Mouse (Mus musculus) heart, embryonic 10.5 days (tissue): ENCODE data around the gene Nol6. TPM values are rescaled to one million over a fixed set of nuclear protein-coding genes. Genes with fewer than 3 reads are reported as not detected.

Source experiments
- polyA plus RNA-seq: library from polyadenylated mRNA; unstranded; fragments of >200 nt; fragmentation: Nextera tagmentation; extraction: Ambion mirVana; gene quantifications from 2 replicates; pipeline ENCODE4 v1.2.1, GENCODE M21; 2016

Gene Nol6
- polyA plus RNA-seq, 1 experiment from 2014 or later: 26.8 TPM

Other genes starting within 250 kb of the Nol6 start
- gene Spink4, start 204.4 kb downstream of the Nol6 start, polyA plus RNA-seq: 6.2 and 10.2 TPM in 2 replicates
- gene Bag1, start 176.2 kb downstream of the Nol6 start, polyA plus RNA-seq: 181 and 209 TPM in 2 replicates
- 72.3 and 76.7 TPM in 2 replicates for gene Chmp5, start 176.0 kb downstream of the Nol6 start, polyA plus RNA-seq
- gene Nfx1, start 153.5 kb downstream of the Nol6 start, polyA plus RNA-seq: 76.5 and 87.4 TPM in 2 replicates
- 0.09 and 1.2 TPM in 2 replicates for gene Aqp7, start 76.3 kb downstream of the Nol6 start, polyA plus RNA-seq
- 10.6 TPM in 2 replicates for gene Aqp3, start 26.3 kb downstream of the Nol6 start, polyA plus RNA-seq
- gene Ube2r2, start 11.3 kb upstream of the Nol6 start, polyA plus RNA-seq: 64.2 and 84.7 TPM in 2 replicates
- 82.1 and 87.0 TPM in 2 replicates for gene Ubap2, start 150.7 kb upstream of the Nol6 start, polyA plus RNA-seq
- gene Dcaf12, start 190.4 kb upstream of the Nol6 start, polyA plus RNA-seq: 49.0 and 49.9 TPM in 2 replicates
- 52.4 and 56.6 TPM in 2 replicates for gene Ubap1, start 224.5 kb upstream of the Nol6 start, polyA plus RNA-seq